Mouse (Mus musculus): ENCODE results near the gene Cyb5r4.

DNA sequence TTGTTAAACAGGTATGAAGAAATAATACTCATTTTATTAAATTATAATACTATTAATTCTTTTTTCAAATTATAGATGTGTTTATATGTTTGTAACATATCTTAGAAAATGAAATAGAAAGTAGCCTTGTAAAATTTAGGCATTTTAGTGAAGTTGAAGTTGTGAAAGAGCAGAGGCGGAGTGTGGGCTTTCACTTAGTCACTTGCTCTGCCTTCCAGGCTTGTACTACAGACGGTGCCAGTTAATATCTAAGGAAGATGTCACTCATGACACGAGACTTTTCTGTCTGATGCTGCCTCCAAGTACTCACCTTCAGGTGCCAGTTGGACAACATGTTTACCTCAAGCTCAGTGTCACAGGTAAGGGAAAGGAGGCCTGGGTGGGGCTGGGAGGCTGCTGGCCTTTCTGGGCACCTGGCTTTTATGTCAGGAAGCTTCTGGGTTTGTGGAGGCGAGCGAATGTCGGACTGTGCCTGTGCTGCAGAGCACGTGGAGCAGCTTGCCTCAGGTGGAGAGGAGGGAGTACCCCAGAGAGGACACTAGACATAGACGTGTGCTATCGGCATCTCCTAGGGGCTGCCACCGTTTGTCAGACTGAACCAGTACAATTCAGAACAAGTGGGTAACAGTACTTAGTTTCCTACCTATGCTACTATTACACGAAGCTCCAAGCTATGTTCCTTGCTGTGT, 33.9 kb downstream of the Cyb5r4 start:
- TF ChIP-seq CTCF (IDR thresholded peaks at IDR 0.05; ENCODE audit: extremely low read depth, insufficient read length, insufficient replicate concordance, low read depth, low read length) (no peak), POLR2A (IDR thresholded peaks at IDR 0.05; ENCODE audit: low read depth, low read length) (no peak)
